Mouse (Mus musculus): ENCODE results near the gene Adam23. TPM values are rescaled to one million over a fixed set of nuclear protein-coding genes. Genes with fewer than 3 reads are reported as not detected.
"Not testable (repeated sequence)": the region's sequence is repeated elsewhere in the genome, so short reads cannot be mapped to it uniquely, and the experiment has no call there.

Gene Adam23
- polyA plus RNA-seq, 1 experiment from 2014 or later: 8.9 TPM

GRCm38 (mm10) chr1:63615668-63616067 is 170.0 kb downstream of the Adam23 start, which contains the start of gene Gm39653:
TSS of gene Gm39653 (plus strand) at chr1:63615968.
- H3K4me1 ChIP-seq (replicated peaks; ENCODE audit: control insufficient read depth, insufficient read depth, low read length): no peaks in the 10 kb centered on the region
- H3K9ac ChIP-seq (ENCODE audit: low read length): no peak within 1 kb of the TSS
- H3K4me2 ChIP-seq (ENCODE audit: low read depth, low read length, severe bottlenecking): no peak within 1 kb of the TSS
- H3K27me3 ChIP-seq (ENCODE audit: control insufficient read depth, insufficient read depth, low read length): no peaks in the 10 kb centered on the region; the same call in 1 of the 2 replicates
- H3K36me3 ChIP-seq (ENCODE audit: control insufficient read depth, insufficient read depth, low read length): no peaks in the 10 kb centered on the region
- WGBS: 81% methylated on average over 3 of the region's 3 CpGs
- no peak within 1 kb of the TSS for H3K27ac ChIP-seq (ENCODE audit: low read depth, low read length)
- no peak for DNase-seq (ENCODE audit: low spot score)
- ATAC-seq (replicated peaks; ENCODE audit: low FRiP score): no peak
- no peak within 1 kb of the TSS for H3K4me3 ChIP-seq (ENCODE audit: low read depth, low read length)
- no peaks in the 10 kb centered on the region for H3K9me3 ChIP-seq (ENCODE audit: control insufficient read depth, low read length)

GRCm38 (mm10) chr1:63628211-63628610 is 182.5 kb downstream of the Adam23 start:
- no peaks in the 10 kb centered on the region for H3K4me1 ChIP-seq (replicated peaks; ENCODE audit: control insufficient read depth, insufficient read depth, low read length)
- ATAC-seq (replicated peaks; ENCODE audit: low FRiP score) (no peak), DNase-seq (ENCODE audit: low spot score) (no peak)
- no peaks in the 10 kb centered on the region for H3K27me3 ChIP-seq (ENCODE audit: control insufficient read depth, insufficient read depth, low read length)
- H3K27ac ChIP-seq (ENCODE audit: low read depth, low read length): no peak overlapping the region
- H3K9me3 ChIP-seq (ENCODE audit: control insufficient read depth, low read length): no peaks in the 10 kb centered on the region
- 69% methylated on average over 2 of the region's 2 CpGs for WGBS
- H3K36me3 ChIP-seq (ENCODE audit: control insufficient read depth, insufficient read depth, low read length): no peaks in the 10 kb centered on the region
- H3K4me3 ChIP-seq (ENCODE audit: low read depth, low read length): no peak overlapping the region
- no peak overlapping the region for H3K9ac ChIP-seq (ENCODE audit: low read length)
- no peak overlapping the region for H3K4me2 ChIP-seq (ENCODE audit: low read depth, low read length, severe bottlenecking)

GRCm38 (mm10) chr1:63630390-63630789 is 184.7 kb downstream of the Adam23 start:
- ATAC-seq (replicated peaks; ENCODE audit: low FRiP score); H3K27me3 ChIP-seq (ENCODE audit: control insufficient read depth, insufficient read depth, low read length); H3K27ac ChIP-seq (ENCODE audit: low read depth, low read length); H3K4me3 ChIP-seq (ENCODE audit: low read depth, low read length); H3K9me3 ChIP-seq (ENCODE audit: control insufficient read depth, low read length); H3K4me1 ChIP-seq (replicated peaks; ENCODE audit: control insufficient read depth, insufficient read depth, low read length); DNase-seq (ENCODE audit: low spot score); H3K4me2 ChIP-seq (ENCODE audit: low read depth, low read length, severe bottlenecking); H3K36me3 ChIP-seq (ENCODE audit: control insufficient read depth, insufficient read depth, low read length); H3K9ac ChIP-seq (ENCODE audit: low read length): not testable (repeated sequence)

GRCm38 (mm10) chr1:63639921-63640320 is 194.2 kb downstream of the Adam23 start:
- no peak for DNase-seq (ENCODE audit: low spot score)
- Histone ChIP-seq H3K9me3 (ENCODE audit: control insufficient read depth, low read length) (no peaks in the 10 kb centered on the region), H3K4me3 (ENCODE audit: low read depth, low read length) (no peak overlapping the region), H3K27me3 (ENCODE audit: control insufficient read depth, insufficient read depth, low read length) (no peaks in the 10 kb centered on the region), H3K36me3 (ENCODE audit: control insufficient read depth, insufficient read depth, low read length) (no peaks in the 10 kb centered on the region), H3K4me1 (replicated peaks; ENCODE audit: control insufficient read depth, insufficient read depth, low read length) (no peaks in the 10 kb centered on the region), H3K4me2 (ENCODE audit: low read depth, low read length, severe bottlenecking) (no peak overlapping the region), H3K27ac (ENCODE audit: low read depth, low read length) (no peak overlapping the region), H3K9ac (ENCODE audit: low read length) (no peak overlapping the region)
- WGBS: 81% methylated on average over 6 of the region's 6 CpGs
- ATAC-seq (replicated peaks; ENCODE audit: low FRiP score): no peak

Other genes with a start within 250 kb of the Adam23 start
- 0.35 TPM in 1 of 2 replicates, not detected in the other for gene Gpr1, start 231.3 kb upstream of the Adam23 start, polyA plus RNA-seq (2014; fragmentation: Nextera tagmentation; extraction: Ambion mirVana)
- 25.8 and 26.7 TPM in 2 replicates for gene Zdbf2, start 172.6 kb upstream of the Adam23 start, polyA plus RNA-seq (2014; fragmentation: Nextera tagmentation; extraction: Ambion mirVana)
- not detected in 2 replicates for gene Gm39653, start 170.1 kb downstream of the Adam23 start, polyA plus RNA-seq (2014; fragmentation: Nextera tagmentation; extraction: Ambion mirVana)
- not detected in 2 replicates for gene Dytn, start 241.0 kb downstream of the Adam23 start, polyA plus RNA-seq (2014; fragmentation: Nextera tagmentation; extraction: Ambion mirVana)